Mouse (Mus musculus) ES-Bruce4 (cell line): Measurements from ENCODE around the gene Slamf1. TPM values are rescaled to one million over a fixed set of nuclear protein-coding genes. Genes with fewer than 3 reads are reported as not detected.

ENCODE experiments used
- H3K27ac ChIP-seq: 2 replicates; pipeline ENCODE4 v1.5.1; 2012; ENCODE audit warnings: low read length, inconsistent platforms; ENCODE audit not compliant: insufficient read depth
- H3K27me3 ChIP-seq: 2 replicates; pipeline ENCODE4 v1.6.1; 2012; ENCODE audit warnings: mild to moderate bottlenecking, low read length, inconsistent platforms; ENCODE audit not compliant: control insufficient read depth, poor library complexity, insufficient read depth, severe bottlenecking
- H3K36me3 ChIP-seq: 2 replicates; pipeline ENCODE4 v1.6.1; 2012; ENCODE audit warnings: inconsistent platforms, mild to moderate bottlenecking, low read length, moderate library complexity; ENCODE audit not compliant: control insufficient read depth, poor library complexity, insufficient read depth, severe bottlenecking
- H3K4me1 ChIP-seq: one replicate; pipeline ENCODE4 v1.8.1; 2011; ENCODE audit warnings: low read length; ENCODE audit not compliant: control insufficient read depth, insufficient read depth
- H3K4me3 ChIP-seq: 2 replicates; pipeline ENCODE4 v1.5.1; 2011; ENCODE audit warnings: low read depth, mild to moderate bottlenecking, low read length
- H3K9ac ChIP-seq: 2 replicates; pipeline ENCODE4 v1.6.1; 2012; ENCODE audit warnings: low read depth, mild to moderate bottlenecking, inconsistent platforms; ENCODE audit not compliant: poor library complexity, severe bottlenecking
- H3K9me3 ChIP-seq: replicated peaks from 2 replicates; pipeline ENCODE4 v1.6.1; 2012; ENCODE audit warnings: mild to moderate bottlenecking, low read length, inconsistent platforms; ENCODE audit not compliant: control insufficient read depth, poor library complexity, insufficient read depth, severe bottlenecking
- CTCF ChIP-seq: IDR thresholded peaks from one replicate; pipeline ENCODE4 v1.8.1; 2011; ENCODE audit warnings: low read depth, low read length
- EP300 ChIP-seq: IDR thresholded peaks from 2 replicates; pipeline ENCODE4 v1.6.1; 2011; ENCODE audit warnings: low read depth, low read length; ENCODE audit not compliant: insufficient read depth
- POLR2A ChIP-seq: IDR thresholded peaks from one replicate; pipeline ENCODE4 v1.8.1; 2011; ENCODE audit warnings: low read length; ENCODE audit not compliant: insufficient read depth
- polyA plus RNA-seq: library from polyadenylated mRNA; stranded (reverse); fragments of >200 nt; gene quantifications from 2 replicates; pipeline ENCODE4 v1.2.4, GENCODE M21; 2011; ENCODE audit warnings: low read depth; ENCODE audit not compliant: missing spikeins, insufficient read depth, insufficient read length

Slamf1 gene
- polyA plus RNA-seq, 1 experiment = not detected

GRCm38 (mm10) chr1:171821331-171821730 is 54.4 kb downstream of the Slamf1 start:
- Histone ChIP-seq H3K9me3 (no peaks in the 10 kb centered on the region), H3K4me3 (no peak overlapping the region), H3K9ac (no peak overlapping the region), H3K4me1 (no peaks in the 10 kb centered on the region), H3K36me3 (no peaks in the 10 kb centered on the region), H3K27me3 (no peaks in the 10 kb centered on the region), H3K27ac (no peak overlapping the region)
- TF ChIP-seq CTCF (no peak), POLR2A (no peak), EP300 (no peak)

DNA sequence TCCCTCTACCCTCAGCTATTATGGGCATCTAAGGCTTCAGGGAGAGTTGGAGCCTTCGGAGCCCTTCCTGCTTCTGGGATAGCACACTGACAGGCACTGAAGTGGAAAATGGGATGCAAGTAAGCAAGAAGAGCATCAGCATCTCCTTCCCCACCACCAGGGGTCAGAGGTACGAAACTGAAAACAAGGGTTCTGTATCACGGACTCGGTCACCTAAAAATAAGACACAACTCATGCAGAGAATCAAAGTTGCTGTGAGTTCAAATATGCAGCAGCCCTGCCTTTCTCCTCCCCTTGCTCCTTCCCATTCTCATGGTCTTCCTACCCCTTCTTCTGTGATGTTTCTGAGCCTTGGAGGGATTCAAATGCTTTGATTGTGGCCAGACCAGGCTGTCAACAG is 58.5 kb downstream of the Slamf1 start:
- H3K27ac ChIP-seq = no peak overlapping the region
- no peaks in the 10 kb centered on the region for H3K4me1 ChIP-seq
- TF ChIP-seq CTCF = peak; percentile 7
- no peak for TF ChIP-seq EP300
- H3K27me3 ChIP-seq = no peaks in the 10 kb centered on the region
- peaks cover 12% of the 10 kb centered on the region for H3K9me3 ChIP-seq
- H3K36me3 ChIP-seq = no peaks in the 10 kb centered on the region
- no peak overlapping the region for H3K4me3 ChIP-seq
- no peak overlapping the region for H3K9ac ChIP-seq

- Histone ChIP-seq H3K9me3 (peaks cover 12% of the 10 kb centered on the region), H3K4me1 (no peaks in the 10 kb centered on the region), H3K9ac (no peak overlapping the region), H3K27me3 (no peaks in the 10 kb centered on the region), H3K27ac (no peak overlapping the region), H3K4me3 (no peak overlapping the region), H3K36me3 (no peaks in the 10 kb centered on the region)
- TF ChIP-seq CTCF (peak; percentile 9), POLR2A (no peak), EP300 (no peak)
Measured at GRCm38 (mm10) chr1:171826164-171826563, 59.2 kb downstream of the Slamf1 start.

- Histone ChIP-seq H3K27ac (no peak overlapping the region), H3K9me3 (peaks cover 18% of the 10 kb centered on the region), H3K4me1 (no peaks in the 10 kb centered on the region), H3K36me3 (no peaks in the 10 kb centered on the region), H3K9ac (no peak overlapping the region), H3K4me3 (no peak overlapping the region), H3K27me3 (no peaks in the 10 kb centered on the region)
- TF ChIP-seq EP300 (no peak), POLR2A (no peak), CTCF (no peak)
Measured at GRCm38 (mm10) chr1:171827674-171828073, 60.7 kb downstream of the Slamf1 start.

- no peak for TF ChIP-seq POLR2A
- no peak for TF ChIP-seq CTCF
- TF ChIP-seq EP300 = no peak
- H3K4me3 ChIP-seq = no peak within 1 kb of the TSS
- no peaks in the 10 kb centered on the region for H3K36me3 ChIP-seq
- no peaks in the 10 kb centered on the region for H3K4me1 ChIP-seq
- no peaks in the 10 kb centered on the region for H3K9me3 ChIP-seq
- H3K27me3 ChIP-seq = no peaks in the 10 kb centered on the region
- H3K9ac ChIP-seq = no peak within 1 kb of the TSS
- H3K27ac ChIP-seq = no peak within 1 kb of the TSS
Measured at GRCm38 (mm10) chr1:171839488-171839887, 72.6 kb downstream of the Slamf1 start, which contains the start of gene Cd84. Gene Cd84, plus strand, starts transcription at chr1:171839697.

DNA sequence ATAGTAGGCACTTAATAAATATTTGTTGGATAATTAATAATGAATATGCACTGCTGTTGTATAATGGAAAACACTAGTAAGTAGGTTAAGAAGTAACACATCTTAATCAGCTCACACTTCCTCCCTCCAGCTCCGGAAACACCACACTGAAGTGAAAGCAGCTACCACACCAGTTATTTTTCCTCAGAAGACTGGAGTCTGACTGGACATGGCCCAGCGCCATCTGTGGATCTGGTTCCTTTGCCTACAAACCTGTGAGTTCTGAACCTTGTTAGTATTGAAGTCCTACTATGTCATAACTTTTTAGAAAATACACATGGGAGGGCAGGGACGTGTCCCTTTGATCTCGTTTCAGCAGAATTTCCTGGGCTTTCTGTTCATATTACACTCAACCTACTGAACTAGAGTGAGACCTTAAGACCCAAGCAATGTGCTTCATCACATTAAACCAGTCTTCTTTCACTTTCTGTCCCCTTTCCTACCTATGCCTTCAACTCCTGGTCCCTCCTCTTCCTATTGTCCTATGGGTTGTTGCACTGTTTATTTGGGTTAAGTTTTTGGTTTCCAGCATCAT is 73.6 kb downstream of the Slamf1 start:
- H3K4me3 ChIP-seq = no peak overlapping the region
- no peak overlapping the region for H3K27ac ChIP-seq
- H3K27me3 ChIP-seq = no peaks in the 10 kb centered on the region
- H3K36me3 ChIP-seq = no peaks in the 10 kb centered on the region
- no peaks in the 10 kb centered on the region for H3K4me1 ChIP-seq
- no peak overlapping the region for H3K9ac ChIP-seq
- TF ChIP-seq POLR2A (no peak), CTCF (no peak), EP300 (no peak)
- no peaks in the 10 kb centered on the region for H3K9me3 ChIP-seq
